Mouse (Mus musculus) megakaryocyte progenitor cell, adult 5-6 weeks (primary cell): ENCODE measurements around the gene Iah1. TPM values are rescaled to one million over a fixed set of nuclear protein-coding genes. Genes with fewer than 3 reads are reported as not detected.

ENCODE experiments used
- ATAC-seq: replicated peaks from 2 replicates; pipeline ENCODE4 v1.8.0; 2016; ENCODE audit warnings: mild to moderate bottlenecking, moderate TSS enrichment, inconsistent platforms; ENCODE audit not compliant: poor library complexity
- total RNA-seq, 2 experiments: library from RNA; stranded (forward) in 1 of 2; stranded (reverse) in 1 of 2; fragments of 157-497, 149-512 nt in 1 of 2; fragments of 200-1000 nt in 1 of 2; gene quantifications; 2 replicates each; pipeline versions ENCODE4 v1.2.3 to v1.2.4; 2015 to 2017

Iah1 gene
- 37.2 and 40.1 TPM in 2 replicates for total RNA-seq (2015)
- 29.4 and 36.3 TPM in 2 replicates for total RNA-seq (2017)

DNA sequence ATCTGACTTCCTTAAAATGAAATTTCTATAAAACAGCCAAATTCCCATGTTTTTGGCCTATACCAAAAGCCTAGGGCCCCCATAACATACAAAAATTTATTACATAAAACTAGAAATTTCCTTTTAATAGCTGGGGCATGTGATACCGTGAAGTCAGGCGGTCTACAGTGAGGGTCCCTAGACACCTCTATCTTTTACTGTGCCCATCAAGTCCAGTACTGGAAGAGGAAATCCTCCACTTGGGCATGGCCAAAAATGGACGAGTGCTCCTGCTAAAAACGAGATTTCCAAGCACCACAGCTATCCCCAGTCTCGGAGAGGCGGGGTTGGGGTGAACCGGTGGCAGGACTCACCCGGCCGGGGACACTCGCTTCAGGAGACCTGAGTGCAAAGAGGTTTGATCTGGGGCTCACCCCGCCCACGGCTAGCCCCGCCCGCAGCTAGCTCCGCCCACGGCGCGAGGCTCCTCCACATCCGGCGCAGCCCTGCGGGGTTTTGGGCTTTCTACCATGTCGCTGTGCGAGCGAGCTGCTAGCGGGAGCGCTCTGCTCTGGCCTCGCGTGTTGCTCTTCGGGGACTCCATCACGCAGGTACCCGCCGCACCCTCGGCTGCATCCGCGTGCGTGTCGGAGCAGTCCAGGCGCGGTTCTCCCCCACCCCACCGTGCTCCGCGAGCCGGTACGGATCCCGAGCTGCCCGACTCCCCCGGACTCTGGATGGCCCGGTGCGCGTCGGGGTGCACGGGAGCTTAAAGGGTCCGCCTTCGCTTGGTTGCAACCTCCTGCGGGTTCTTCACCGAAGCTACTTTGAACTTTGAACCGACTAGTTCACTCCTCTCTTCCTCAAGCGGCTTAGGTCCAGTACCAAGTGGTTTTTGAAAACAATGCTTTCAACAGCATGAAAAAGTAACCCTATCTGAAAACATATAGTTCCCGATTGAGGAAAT, at the start of gene Iah1:
TSS of gene Iah1 (plus strand) at position 467 of the 946 bp plus-strand sequence.
- peak; percentile 91 for ATAC-seq

DNA sequence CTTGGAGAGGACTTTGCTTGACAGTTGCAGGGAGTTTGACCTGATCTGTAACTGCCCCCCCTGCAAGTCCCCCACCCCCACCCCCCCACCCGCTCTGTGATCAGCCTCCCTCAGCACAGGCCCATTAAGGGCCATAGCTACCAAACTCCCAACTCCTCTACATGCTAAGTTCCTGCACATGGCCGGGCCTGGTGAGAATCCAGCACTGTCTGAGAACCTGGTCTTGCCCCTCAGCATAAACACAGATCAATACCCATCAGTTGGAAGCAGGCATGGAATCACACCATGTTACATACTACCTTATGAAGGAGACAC, 49.4 kb upstream of the Iah1 start:
- no peak for ATAC-seq

DNA sequence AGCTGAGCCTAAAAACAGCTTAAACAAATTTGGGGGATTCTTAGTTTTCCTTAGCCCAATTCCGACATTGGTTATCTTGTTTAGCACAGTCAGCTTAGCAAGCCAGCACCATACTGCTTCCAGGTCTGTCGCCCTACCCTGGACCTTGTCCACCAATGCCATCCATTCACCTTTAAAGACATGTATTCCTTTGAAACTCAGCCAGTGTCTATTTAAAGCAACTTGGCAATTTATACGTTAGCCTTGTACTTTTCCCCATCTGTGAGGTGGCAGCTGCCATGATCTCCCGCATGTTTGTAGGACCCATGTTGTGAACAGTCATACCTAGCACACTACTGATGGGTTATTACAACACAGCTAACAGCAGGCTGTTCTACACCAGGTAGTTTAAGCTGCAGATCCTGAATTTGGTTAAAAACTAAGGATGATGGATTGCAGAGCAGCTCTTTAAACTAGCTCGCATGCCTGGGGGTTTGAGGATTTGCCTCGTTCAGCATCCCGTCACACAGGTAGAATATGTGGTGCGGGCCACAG, 48.0 kb upstream of the Iah1 start:
- ATAC-seq, result no peak

DNA sequence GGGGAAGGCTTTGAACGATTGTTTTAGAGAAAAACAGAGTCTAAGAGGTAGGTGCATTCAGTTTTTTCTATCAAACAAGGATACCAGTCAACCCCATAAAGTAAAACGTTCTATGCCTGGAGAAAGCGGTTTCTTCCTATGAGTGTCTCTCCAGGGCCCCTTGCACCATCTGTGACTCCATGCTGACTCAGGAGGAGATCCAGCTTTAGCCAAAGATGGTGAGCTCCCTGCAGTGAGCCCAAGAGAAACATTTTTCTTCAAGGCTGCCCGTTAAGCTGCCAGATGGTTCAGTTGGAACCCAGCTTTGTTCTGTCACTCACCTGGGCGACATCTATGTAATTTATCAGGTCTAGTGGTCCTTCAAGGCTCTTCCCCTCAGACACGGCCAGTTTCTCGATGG, 41.7 kb upstream of the Iah1 start:
- no peak for ATAC-seq

DNA sequence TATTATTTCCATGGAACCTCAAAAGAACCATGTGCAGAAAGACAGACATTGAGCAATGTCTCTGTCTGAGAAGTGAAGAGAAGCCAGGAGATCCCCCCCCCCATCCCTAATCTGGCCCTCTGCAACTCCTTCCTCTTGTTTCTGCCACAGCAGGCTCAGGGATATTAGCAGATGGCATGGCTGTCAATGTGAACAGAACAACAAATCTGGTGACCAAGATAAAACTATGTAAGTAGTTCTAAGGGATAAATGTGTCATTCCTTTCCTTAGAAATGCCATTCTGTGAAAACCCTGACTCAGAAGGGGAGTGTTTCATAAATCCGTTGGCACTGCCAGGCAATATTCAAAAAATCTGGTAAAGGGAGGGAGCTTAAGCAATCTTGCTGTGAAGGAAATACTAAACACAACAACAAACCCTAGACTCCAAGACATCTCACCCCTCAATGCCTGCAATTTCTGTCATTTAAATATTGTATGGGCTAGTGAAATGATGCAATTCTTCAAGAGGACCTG, 38.8 kb upstream of the Iah1 start:
- ATAC-seq, result no peak

DNA sequence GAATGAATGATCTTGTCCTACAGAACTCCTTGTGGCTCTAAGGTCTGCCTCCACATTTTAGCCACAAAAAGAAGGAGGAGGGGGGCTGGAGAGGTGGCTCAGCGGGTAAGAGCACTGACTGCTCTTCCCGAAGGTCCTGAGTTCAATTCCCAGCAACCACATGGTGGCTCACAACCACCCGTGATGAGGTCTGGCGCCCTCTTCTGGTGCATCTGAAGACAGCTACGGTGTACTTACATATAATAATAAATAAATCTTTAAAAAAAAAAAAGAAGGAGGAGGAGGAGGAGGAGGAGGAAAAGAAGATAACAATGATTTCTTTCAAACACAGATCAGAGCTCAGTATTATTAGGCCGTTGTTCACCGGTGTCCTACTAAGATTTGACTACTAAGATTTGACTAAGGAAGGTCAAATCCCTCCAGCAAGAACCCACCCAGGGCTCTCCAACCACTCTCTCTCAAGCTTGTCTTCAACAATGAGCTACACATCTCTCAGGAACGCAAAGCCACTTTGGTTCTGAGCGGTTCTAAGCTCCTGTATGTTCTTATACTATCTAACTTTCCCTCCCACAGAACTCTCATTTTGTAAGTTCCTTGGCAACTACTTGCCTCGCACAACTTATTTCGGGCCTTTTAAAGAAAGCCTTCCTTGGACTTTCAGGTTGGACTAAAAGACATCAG, 31.3 kb upstream of the Iah1 start, which contains the start of gene Cpsf3:
TSS of gene Cpsf3 (plus strand) at position 631 of the 681 bp plus-strand sequence.
- no peak for ATAC-seq

DNA sequence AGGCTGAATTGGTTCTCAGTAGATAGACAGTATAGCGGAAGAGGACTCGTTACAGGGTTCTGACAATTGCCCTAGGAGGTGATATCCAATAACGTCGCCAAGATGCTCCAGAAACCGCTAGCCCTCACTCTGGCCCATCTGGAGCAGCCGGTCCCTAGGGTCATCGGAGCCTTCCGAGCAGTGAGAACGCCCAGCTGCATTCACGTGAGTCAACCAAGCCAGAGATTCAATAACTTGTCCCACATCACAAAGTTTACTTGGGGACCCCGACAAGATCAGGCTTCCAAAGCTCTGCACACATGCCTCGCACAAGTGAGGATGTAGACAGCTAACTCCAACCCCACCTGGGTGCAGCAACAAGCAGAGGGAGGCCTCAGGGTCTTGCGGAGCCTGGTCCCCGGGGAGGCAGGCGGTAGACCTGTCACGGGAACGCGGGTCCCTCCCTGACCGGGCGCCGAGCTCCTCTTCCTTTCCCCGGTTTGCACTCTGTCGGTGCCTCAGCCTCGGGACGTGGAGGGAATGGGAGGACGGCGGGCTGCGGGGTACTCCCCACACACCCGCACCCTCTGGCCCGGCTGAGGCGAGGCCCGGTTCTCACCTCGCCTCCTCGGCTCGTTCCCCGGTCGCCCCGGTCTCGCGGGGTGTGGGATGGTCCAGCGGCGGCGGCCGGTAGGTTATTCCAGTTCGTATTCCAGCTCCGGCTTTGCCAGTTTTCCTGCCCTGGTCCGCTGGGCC, 30.5 kb upstream of the Iah1 start:
- peak; percentile 2; the same call in 1 of the 2 replicates for ATAC-seq

DNA sequence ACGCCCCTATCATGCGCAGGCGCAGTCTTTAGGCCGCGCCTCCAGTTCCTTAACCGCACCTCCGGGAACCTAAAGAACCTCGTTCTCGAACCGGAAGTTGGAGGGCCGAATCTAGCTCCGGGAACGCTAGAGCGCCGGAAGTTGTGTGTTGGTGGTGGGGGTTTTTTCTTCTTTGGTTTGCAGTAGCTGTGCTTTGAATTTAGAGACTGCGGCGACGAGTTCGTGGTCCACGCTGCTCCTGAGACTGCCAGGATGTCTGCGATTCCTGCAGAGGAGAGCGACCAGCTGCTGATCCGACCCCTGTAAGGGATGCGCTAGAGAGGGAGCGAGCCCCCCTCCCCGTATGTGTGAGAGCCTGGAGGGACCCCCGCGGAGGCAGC, 30.0 kb upstream of the Iah1 start, which contains the start of gene Itgb1bp1:
TSS of gene Itgb1bp1 (minus strand) at position 42 of the 380 bp plus-strand sequence.
- ATAC-seq, result peak; percentile 86

DNA sequence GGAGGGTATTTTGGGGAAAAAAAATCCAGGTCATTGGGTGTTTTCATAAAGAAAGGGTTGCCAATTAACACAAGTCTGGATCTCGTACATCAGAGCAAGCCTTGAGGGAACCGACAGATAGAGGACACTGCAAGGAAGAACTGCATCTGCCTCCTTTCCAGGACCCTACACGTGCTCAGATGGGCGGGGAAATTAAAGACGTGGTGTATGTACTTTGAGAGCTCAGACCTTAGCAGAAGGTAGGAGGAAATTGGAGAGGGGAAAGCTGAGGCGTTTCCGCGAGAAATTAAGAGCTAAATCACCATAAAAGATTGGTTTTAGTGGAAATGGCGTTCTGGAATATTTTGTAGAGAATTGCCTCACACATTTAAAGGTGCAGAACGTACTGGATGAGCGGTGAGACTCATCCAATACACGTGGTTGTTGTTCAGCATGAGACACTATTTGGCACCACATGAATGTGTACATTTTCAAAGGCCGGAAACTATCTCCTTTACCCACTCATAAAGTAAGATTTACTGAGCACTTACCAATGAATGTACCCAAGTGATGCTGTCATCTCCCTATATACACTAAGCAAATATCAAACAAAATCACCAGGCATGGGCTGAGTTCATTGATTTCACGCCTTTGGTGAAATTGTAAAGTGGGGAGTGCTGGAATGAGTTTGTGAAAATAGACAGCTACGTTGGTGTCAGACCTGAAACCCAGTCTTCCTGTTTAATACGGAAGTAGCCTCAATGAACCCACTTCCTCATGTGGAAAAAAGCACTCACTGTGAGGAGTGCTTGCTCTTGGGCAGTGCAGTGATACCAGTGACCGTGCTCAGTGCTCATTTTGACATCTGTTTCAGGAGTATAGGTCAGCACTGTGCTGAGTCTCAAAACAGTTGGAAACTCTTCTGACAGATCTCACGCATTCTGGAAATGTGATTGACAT, 29.2 kb upstream of the Iah1 start:
- ATAC-seq, result peak; percentile 69

DNA sequence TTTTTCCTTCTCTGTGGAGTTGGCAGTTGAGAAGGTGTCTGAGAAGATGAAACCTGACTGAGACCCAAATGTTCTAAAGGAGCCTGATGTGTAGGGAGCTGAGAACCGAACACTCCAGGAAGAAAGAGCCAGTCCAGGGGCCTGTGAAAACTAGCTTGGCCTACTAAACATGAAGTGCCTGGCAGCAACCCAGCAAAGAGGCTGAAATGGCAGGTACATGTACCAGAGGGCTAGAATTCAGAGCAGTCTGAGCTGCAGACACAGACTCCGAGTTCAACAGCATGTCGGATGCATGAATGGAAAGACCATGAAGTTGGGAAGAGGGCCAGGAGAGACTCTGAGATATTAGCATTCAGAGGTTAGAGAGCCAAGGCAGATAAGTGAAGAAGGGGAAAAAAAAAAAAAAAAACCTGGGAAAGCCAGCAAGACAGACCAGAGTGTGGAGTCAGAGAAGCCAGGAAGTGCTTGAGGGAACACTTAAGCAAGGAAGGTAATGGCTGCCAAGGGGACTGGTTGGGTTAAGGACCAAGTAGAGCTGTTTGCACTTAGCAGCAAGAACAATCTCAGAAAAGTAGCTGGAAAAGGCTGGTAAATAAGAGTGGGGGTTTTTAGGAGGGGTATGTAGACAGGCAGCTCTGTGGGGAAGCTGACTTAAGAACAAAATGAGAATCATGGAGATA, 27.3 kb upstream of the Iah1 start:
- ATAC-seq, result no peak

DNA sequence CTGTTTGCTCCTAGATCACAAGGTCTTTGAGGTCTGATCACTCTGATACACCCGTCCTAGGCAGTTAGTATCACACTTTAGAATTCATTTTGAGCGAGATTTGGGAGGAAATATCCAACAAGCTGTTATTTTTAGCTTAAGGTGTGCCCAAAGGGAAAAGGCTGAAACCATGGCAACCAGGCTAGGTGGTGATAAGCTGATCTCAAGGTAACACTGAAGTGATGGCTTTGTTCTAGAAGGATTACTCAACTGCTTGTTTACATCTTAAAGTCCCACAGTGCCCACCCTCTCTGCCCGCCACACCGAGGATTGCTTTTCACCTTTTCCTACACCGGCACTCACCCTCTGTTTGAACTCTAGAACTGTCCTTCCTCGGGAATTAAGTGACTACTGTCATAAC, 26.5 kb upstream of the Iah1 start:
- ATAC-seq, result no peak

DNA sequence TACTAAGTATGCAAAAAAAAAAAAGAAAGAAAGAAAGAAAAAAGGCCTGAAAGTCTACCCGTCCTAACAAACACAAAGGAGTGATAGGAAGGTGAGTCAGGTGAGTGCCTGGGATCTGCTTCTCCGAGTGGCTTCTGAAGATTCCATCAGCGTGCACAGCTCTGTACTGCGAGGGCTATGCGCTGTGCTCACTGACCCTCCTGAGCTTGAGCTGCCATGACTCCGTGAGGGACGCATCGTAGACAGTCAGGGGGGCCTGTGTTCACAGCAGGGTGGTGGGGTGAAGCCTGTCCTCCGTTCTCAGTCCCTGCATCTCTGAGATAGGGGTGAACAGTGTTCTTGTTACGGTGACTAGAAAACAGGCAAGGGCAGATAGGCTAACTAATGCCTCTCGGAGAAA, 17.3 kb upstream of the Iah1 start:
- ATAC-seq, result no peak

DNA sequence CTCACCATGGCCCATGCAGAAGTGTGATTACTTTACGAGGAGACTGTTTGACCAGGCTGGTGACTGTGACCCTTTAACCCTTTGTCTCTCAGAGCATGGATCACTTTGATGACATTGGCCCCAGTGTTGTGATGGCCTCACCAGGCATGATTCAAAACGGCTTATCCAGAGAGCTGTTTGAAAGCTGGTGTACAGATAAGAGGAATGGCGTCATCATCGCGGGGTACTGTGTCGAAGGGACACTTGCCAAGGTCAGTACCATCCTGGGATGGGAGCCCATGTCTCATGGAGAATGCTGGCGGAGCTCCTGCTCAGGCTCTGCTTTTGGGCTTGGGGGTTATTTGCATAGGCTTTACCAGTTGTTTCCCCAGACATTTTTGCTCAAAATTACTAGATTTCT, 14.9 kb upstream of the Iah1 start:
- no peak for ATAC-seq

DNA sequence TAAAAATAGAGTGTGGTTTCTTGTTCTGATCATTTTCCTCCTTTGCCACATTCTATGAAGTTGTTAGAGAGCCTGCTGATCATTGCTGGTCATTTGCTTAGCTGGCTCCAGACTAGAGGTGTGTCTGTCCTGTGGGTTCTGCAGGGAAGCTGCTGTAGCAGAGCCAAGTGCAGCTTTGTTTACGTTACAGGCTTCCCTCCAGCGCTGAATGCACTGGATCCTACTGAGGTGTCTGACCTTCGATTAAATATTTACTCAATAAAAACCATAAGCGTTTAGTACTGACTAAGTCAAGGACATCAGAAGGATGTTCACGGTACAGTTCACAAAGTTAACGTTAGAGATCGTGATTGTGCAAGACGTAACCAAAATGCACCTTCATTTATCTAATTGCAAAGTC, 14.3 kb upstream of the Iah1 start:
- no peak for ATAC-seq

DNA sequence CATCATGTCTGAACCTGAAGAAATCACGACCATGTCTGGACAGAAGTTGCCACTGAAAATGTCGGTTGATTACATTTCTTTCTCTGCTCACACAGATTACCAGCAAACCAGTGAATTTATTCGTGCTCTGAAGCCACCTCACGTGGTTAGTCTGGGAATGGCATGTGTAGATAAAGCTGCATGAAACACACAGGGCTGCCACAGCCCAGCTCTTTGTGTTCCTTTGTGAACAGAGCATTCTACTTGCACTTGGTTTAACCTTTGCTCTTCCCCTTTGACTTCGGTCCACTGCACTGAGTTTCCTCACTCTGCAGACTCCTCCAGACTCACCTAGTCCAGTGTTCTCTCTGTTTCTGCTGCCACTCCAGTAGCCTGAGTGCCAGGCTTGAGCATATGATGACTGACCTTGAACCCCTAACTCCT, 13.8 kb upstream of the Iah1 start:
- ATAC-seq, result peak; percentile 85

DNA sequence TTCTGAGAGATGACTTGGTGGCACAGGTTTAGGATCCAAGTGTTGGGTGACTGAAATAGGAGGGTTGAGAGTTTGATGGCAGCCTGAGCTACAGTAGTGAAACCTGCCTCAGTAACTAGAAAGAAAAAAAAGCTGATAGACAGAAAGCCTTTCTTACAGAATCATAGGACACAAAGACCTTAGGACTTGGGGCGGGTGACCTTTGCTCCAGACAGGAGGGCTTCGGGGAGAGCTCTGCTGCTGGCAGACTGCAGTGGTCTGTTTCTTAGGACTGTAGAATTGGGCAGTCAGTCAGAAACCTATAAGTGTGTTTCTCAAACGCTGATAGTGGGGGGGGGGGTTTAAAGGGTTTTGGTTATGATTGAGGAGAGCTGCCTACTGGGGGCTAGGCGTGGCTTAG, 10.4 kb upstream of the Iah1 start:
- ATAC-seq, result no peak

DNA sequence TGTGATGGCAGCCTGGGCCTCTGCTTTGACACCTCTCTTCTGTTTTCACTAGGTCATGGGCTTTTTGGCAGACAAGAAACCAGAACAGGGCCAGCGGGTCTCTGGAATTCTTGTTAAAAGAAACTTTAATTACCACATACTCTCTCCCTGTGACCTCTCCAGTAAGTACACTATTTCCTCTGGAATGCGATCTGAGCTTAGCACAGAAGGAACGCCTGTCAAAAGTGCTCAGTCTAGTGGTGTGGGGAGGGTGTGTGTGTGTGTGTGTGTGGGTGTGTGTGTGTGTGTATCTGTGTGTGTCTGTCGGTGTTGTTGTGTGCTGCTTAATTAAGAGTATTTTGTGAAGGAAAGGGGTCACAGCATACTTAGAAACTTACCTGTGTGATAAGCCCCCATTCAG, 9.5 kb upstream of the Iah1 start:
- ATAC-seq, result no peak

DNA sequence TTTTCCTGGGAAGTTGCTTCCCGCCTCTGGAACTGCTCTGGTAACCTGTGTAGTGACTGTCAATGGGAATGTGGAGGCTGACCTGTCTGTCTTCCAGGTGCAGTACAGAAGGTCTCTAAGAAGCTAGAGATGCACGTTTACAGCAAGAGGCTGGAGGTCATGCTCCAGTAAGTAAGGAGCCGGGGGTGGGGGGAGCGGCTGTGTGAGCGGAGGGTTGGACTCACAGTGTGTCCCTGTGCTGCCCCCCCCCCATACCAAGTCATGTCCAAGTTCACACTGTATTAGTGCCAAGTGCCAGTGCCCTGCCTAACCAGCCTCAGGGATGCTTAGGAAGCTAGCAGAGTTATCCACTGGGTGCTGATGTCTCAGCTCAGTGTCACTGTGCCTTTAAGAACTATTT, 4.0 kb upstream of the Iah1 start:
- ATAC-seq, result no peak

DNA sequence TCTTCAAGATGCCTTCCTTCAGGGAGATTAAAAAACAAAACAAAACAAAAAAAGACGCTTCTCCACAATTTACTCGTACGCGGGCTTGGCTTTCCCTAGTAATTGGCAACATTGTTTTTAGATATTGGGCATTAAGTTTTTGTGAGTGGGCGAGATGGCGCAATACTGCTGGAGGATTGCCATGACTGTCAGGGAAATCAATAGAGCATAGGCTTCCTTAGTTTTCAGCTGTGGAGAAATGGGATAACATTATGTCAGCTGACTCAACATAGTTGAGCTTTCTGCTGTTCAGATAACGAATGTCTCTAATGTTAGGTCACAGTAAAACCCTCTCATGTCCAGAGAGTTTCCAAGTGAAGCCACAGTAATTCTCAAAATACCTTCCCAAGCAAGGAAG, 678 bp downstream of the Iah1 start:
- ATAC-seq, result no peak
